Mouse (Mus musculus) testis, postnatal 10 days (tissue): ENCODE measurements at regions not wholly inside any gene's neighbourhood (a gene's known extent, or its start where the extent isn't known, plus 50 kb on each side); places are given as distances from the start of the nearest gene placed in this dataset.

ENCODE experiments used
- DNase-seq: peaks from one replicate; pipeline ENCODE4 v3.0.0; 2021; ENCODE audit warnings: low spot score

GRCm38 (mm10) chr15:96119240-96119639, 168.1 kb upstream of the Arid2 start:
- DNase-seq: no peak

- DNase-seq: no peak
Observed at GRCm38 (mm10) chr15:96124397-96124796, 162.9 kb upstream of the Arid2 start.

DNA sequence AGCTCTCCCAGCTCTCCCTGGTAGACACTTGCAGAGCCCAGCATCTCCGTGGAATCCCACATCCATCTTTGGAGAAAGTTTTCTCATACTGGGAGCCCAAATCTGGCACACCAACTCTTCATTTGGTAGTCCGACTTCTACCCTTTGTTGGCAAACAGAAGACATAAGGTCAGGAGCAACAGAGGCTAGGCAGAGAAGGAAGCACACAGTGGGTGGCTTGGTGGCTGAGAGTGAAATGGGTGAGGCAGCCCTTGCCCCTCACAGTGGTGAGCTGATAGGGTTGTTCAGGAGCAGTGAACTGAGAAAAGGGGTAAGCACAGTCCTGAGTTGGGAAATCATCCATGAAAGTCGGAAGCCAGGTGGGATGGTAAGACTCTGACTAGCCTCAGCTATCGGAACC, 157.6 kb upstream of the Arid2 start:
- no peak for DNase-seq

DNA sequence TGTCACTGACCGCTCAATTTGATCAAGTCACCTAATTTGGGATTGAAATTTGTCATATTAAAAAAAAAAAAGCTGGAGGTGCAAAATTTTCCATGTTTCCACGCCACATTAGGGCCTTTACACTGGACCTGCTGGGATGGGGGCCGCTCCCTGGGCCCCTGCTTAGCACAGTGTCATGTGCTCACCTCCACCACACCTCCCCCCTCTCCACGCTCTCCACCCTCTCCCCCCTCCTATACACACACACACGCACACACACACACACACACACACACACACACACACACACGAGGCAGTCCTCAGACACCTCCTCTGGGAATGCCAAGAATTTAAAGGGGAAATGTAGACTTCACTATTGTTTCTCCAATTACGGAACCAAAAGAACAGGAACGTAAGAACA, 156.8 kb upstream of the Arid2 start:
- DNase-seq: no peak

GRCm38 (mm10) chr15:96131582-96132091, 155.7 kb upstream of the Arid2 start:
- no peak for DNase-seq

DNA sequence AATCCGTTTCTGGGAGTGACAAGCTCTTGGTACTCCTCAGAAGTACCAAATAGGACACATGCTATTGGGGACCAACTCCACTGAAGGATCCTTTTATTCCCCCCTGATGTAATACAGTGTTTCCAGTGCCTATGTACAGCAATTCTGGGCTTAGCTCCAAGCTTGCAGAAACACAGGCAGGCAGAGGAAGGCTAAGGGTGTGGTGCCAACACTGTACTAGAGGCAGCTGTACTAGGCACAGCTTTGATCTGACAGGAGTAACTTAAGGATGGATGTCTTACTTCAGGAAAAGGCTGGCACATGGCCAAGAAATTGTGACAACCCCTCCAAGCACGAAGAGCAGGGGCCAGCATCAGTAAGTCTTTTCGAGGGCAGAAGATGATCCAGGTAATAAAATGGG, 154.7 kb upstream of the Arid2 start:
- no peak for DNase-seq

- no peak for DNase-seq
Observed at GRCm38 (mm10) chr15:96135250-96135731, 152.0 kb upstream of the Arid2 start.

- no peak for DNase-seq
Observed at GRCm38 (mm10) chr15:96135816-96136215, 151.5 kb upstream of the Arid2 start.

GRCm38 (mm10) chr15:96137534-96137933, 149.8 kb upstream of the Arid2 start:
- no peak for DNase-seq

DNA sequence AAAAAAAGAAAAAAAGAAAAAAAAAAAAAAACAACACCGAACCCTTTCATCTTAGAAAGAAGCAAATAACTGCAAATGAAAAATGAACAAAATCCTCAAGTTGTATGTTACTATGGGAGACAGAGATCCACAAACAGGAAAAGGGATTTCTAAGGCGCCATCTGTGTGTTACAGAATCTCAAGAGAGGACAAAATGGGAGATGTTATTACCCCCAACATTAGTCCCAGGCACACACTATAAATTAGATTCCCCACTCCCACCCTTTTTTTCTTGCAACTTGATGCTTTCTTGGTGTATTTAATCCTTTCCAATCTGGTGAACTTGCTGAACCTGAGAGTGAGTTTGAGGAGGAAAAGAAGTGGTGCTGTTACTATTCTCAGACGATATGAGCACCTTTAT, 149.4 kb upstream of the Arid2 start:
- DNase-seq: no peak

GRCm38 (mm10) chr15:96153489-96153888, 133.8 kb upstream of the Arid2 start:
- no peak for DNase-seq

- DNase-seq: no peak
Observed at GRCm38 (mm10) chr15:96158321-96158720, 129.0 kb upstream of the Arid2 start.

DNA sequence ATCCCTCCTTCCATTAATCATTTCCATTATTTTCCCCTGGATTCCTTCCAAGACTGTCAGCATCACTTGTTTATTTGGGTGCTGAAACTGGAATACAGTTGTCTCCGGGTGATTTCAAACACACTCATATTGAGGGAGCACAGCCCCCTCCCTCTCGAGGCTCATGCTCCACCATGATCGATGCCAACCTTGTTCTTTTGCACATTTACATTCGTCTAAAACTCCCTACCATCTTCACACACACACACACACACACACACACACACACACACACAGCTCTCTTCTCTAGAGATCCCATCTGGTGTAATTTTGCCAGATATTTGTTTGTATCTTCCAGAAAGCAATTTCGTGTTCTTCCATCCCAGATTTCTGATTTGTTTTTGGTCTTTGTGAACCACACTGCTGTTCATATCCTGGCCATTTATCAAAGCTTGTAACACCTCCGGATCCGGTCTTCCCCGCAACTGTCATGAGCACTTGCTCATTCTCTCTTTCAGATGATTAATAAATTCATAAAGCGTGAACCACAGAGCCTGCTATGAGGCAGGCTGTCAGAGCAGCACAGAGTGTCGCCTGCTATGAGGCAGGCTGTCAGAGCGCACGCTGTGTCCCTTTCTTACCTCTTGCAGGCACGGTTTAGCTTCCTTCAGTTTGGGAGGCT, 122.4 kb upstream of the Arid2 start:
- no peak for DNase-seq

DNA sequence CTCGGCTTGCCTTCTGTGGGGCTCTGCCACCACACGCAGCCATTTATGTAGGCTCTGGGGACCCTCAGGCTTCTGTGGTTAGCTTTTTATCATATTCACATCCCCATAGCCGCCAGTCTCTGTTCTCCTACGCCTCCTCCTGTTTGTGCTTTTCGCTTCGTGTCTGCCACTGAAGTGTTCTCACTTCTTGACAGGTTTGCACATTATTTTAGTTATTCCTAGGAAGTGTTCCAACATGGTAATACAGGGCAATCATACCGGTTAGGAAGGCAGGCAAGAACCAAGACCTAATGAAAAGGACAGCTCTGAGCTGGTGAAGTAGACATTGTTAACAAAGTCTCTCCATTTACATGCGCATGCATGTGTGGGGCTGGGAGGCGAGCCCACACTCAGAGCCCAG, 120.1 kb upstream of the Arid2 start:
- no peak for DNase-seq

GRCm38 (mm10) chr15:96169726-96170467, 117.4 kb upstream of the Arid2 start:
- DNase-seq: no peak

GRCm38 (mm10) chr15:96170986-96171769, 116.1 kb upstream of the Arid2 start:
- DNase-seq: no peak

DNA sequence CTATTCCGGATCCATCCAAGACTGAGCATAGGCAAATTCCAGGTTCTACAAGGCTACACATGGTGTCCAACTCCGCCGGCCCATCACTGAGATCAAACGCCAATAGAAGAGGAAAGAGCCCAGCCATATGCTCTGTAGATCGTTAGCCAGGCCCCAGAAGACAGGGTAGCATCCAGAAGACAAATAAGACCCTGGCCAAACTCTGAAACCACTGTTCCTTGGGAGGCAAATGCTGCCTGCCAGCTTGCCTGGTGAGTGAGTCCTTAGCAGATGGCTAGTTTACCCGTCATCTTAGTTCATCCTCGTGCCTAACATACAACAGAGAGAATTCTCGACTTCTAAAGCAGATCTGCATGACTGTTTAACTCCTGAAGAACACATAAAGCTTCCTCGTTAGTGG, 109.4 kb upstream of the Arid2 start:
- no peak for DNase-seq

DNA sequence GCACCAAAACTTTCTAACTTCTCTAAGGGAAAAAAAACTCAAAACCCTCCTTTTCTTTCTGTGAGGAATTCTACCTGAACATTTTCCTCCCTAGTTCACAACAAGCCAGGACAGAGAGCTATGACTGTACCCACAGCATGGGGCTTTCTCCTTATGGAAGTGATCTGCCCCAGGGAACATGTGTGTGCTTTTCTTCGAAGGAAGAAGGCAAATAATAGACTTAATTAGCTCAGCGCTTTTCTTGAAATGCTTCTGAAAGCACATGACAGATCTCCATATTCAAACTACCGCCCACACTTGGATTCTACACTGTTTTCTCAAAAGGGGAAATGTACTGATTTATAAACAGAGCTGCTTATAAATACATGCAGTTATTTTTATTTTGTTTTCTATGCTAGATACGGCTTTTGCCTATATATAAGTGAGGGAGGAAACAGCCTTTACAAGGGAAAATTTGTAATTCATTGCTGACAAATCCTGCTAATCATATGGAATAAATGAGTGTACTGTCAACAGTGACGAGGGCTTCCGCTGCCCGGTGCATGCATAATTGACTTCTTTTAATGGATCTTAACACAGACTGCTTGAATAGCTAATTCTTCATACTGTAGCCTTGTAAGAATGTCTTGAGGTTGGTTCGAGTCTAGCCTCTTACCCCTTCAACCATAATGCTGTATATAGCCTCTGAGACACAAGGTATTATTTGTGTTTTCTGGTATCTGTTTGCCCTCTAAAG, 108.8 kb upstream of the Arid2 start:
- no peak for DNase-seq

- DNase-seq: no peak
Observed at GRCm38 (mm10) chr15:96179511-96179910, 107.8 kb upstream of the Arid2 start.

DNA sequence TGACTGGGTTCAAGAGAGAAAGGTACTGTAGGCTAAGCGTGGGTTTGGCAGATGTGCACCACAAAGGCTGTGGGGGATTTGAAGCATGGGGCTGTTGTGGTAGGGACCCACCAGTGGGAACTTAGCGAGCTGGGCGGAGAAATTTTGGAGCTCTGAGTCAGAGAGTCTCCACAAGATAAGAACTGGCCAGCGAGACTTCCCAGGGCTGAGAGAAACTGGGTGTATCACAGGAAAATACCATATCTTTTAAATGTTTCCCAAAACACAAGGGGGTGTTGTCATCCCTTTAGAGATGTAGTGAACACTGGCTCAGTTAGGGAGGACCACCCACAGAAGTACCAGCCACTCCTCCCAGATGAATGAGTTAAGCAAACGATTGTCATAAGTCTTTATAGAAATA, 107.3 kb upstream of the Arid2 start:
- DNase-seq: no peak

- no peak for DNase-seq
Observed at GRCm38 (mm10) chr15:96180977-96181376, 106.3 kb upstream of the Arid2 start.

DNA sequence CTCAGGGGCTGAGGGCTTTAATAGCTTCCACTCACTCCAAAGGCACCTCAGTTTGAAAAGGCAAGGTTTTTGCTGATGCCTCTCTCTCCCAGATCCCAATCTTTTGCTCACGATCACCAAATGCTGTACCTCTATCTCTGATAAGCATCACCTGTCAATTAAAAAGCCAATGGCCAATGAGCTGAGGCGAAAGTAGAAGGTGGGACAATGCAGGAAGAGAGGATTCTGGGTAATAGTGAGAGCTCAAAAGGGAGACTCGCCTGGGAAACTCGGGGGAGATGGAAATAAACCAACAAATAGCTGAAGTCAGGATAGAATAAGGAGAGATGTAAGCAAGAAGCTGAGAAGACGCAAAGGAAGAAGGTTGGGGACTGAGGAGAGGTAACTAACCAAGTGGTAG, 105.0 kb upstream of the Arid2 start:
- no peak for DNase-seq
